ENCODE assay signal across 24 mouse cellular contexts in genomic region chr4:103027745-103028144, GRCm38 (mm10). TPM values are rescaled to one million over a fixed set of nuclear protein-coding genes. Genes with fewer than 3 reads are reported as not detected.
"Had no signal": no experiment of that assay in that cellular context is flagged by ENCODE, and none has a peak within 500 bp of the region (broad histone marks: within the 10 kb centered on the region; RNA-seq: fewer than 3 reads in every experiment).

No protein-coding gene starts in this region.

- H3K9me3 ChIP-seq: midbrain, embryonic 10.5 days; midbrain, embryonic 12.5 days; neural tube, embryonic 13.5 days; neural tube, embryonic 15.5 days had no signal

- H3K4me1 ChIP-seq: midbrain, embryonic 10.5 days; midbrain, embryonic 12.5 days; neural tube, embryonic 13.5 days; neural tube, embryonic 15.5 days had no signal

- DNase-seq: lung, adult 18-20 months; lung, embryonic 14.5 days; lung, postnatal 10 days; lung, postnatal 4 days; midbrain, embryonic 14.5 days; retina, postnatal 1 day; right cerebral cortex, adult 18-20 months; right cerebral cortex, postnatal 25 days; right cerebral cortex, postnatal 4 days; spleen, adult 18-20 months; thymus, adult 18-20 months; thymus, postnatal 14 days; thymus, postnatal 36 days had no signal

- H3K27ac ChIP-seq: midbrain, embryonic 10.5 days; midbrain, embryonic 12.5 days; neural tube, embryonic 13.5 days; neural tube, embryonic 15.5 days had no signal

- H3K36me3 ChIP-seq: midbrain, embryonic 10.5 days; midbrain, embryonic 12.5 days; neural tube, embryonic 13.5 days; neural tube, embryonic 15.5 days had no signal

- H3K27me3 ChIP-seq: midbrain, embryonic 12.5 days; neural tube, embryonic 13.5 days; neural tube, embryonic 15.5 days had no signal

- ATAC-seq: midbrain, embryonic 16.5 days had no signal

- H3K4me3 ChIP-seq: midbrain, embryonic 10.5 days; midbrain, embryonic 12.5 days; myocyte; neural tube, embryonic 13.5 days; neural tube, embryonic 15.5 days had no signal

- H3K9ac ChIP-seq: lung, embryonic 14.5 days; midbrain, embryonic 12.5 days; neural tube, embryonic 13.5 days; neural tube, embryonic 15.5 days had no signal

- H3K4me2 ChIP-seq: lung, embryonic 14.5 days; midbrain, embryonic 12.5 days; neural tube, embryonic 13.5 days; neural tube, embryonic 15.5 days had no signal

RNA-seq across cellular contexts. Expression of gene Insl5, which starts 1.1 kb away (rescaled TPM):
- polyA plus RNA-seq: lung, embryonic 14.5 days; lung, embryonic 16.5 days; midbrain, embryonic 12.5 days; midbrain, embryonic 14.5 days; myocyte; neural tube, embryonic 11.5 days; small intestine, adult 2 months; stomach, embryonic 14.5 days; stomach, embryonic 16.5 days had no signal

RNA-seq across cellular contexts. Expression of gene Tctex1d1, which starts 49.3 kb away (rescaled TPM):
- polyA plus RNA-seq: midbrain, embryonic 12.5 days; myocyte; small intestine, adult 2 months had no signal
